In genomic region chr11:8544355-8544754, GRCm38 (mm10) we compare ENCODE assay signal across 17 mouse cellular contexts.
DNase-seq lines count a peak whose midpoint lies in the region; ATAC-seq and TF ChIP-seq lines count a peak whose summit lies in the region.
"Had no signal": no experiment of that assay in that cellular context is flagged by ENCODE, and none has a peak within 500 bp of the region (broad histone marks: within the 10 kb centered on the region; RNA-seq: fewer than 3 reads in every experiment).

No protein-coding gene starts in this region.

- H3K9me3 ChIP-seq in embryonic facial prominence, embryonic 12.5 days = no peaks in the 10 kb centered on the region
- no peaks in the 10 kb centered on the region for H3K9me3 ChIP-seq in embryonic facial prominence, embryonic 10.5 days
- H3K9me3 ChIP-seq in midbrain, postnatal 0 days (ENCODE audit: low read length) = no peaks in the 10 kb centered on the region
- no peaks in the 10 kb centered on the region for H3K9me3 ChIP-seq in midbrain, embryonic 10.5 days (replicated peaks)
- H3K9me3 ChIP-seq in heart, embryonic 12.5 days (replicated peaks) = no peaks in the 10 kb centered on the region
- H3K9me3 ChIP-seq: forebrain, embryonic 13.5 days; heart, embryonic 15.5 days; megakaryocyte, embryonic 14.5 days had no signal

- H3K4me2 ChIP-seq in embryonic facial prominence, embryonic 12.5 days (replicated peaks) = no peak overlapping the region
- H3K4me2 ChIP-seq in midbrain, postnatal 0 days (ENCODE audit: low read depth, low read length, poor library complexity, severe bottlenecking) = no peak overlapping the region
- no peak overlapping the region for H3K4me2 ChIP-seq in heart, embryonic 12.5 days
- H3K4me2 ChIP-seq: forebrain, embryonic 13.5 days; heart, embryonic 15.5 days had no signal

- H3K27me3 ChIP-seq in embryonic facial prominence, embryonic 12.5 days = no peaks in the 10 kb centered on the region
- H3K27me3 ChIP-seq in embryonic facial prominence, embryonic 10.5 days (replicated peaks; ENCODE audit: low read depth, poor library complexity, severe bottlenecking) = no peaks in the 10 kb centered on the region
- no peaks in the 10 kb centered on the region for H3K27me3 ChIP-seq in midbrain, postnatal 0 days (ENCODE audit: insufficient read depth, low read length)
- no peaks in the 10 kb centered on the region for H3K27me3 ChIP-seq in midbrain, embryonic 10.5 days (ENCODE audit: low read depth, poor library complexity, severe bottlenecking)
- no peaks in the 10 kb centered on the region for H3K27me3 ChIP-seq in heart, embryonic 12.5 days (replicated peaks)
- H3K27me3 ChIP-seq: forebrain, embryonic 13.5 days; heart, embryonic 15.5 days; megakaryocyte, embryonic 14.5 days had no signal

- ATAC-seq in embryonic facial prominence, embryonic 12.5 days (ENCODE audit: insufficient number of reproducible peaks, insufficient read depth, low FRiP score, low TSS enrichment) = no peak
- ATAC-seq in midbrain, postnatal 0 days (ENCODE audit: low FRiP score) = no peak
- ATAC-seq in heart, embryonic 12.5 days (ENCODE audit: insufficient number of reproducible peaks, low FRiP score) = no peak
- ATAC-seq in activated CD4-positive, CD25-positive, alpha-beta regulatory T cell, adult 4 months = no peak
- no peak for ATAC-seq in megakaryocyte-erythroid progenitor cell, adult 5-6 weeks (replicated peaks; ENCODE audit: low FRiP score, low TSS enrichment, poor library complexity, severe bottlenecking)
- ATAC-seq: forebrain, embryonic 13.5 days had no signal

- H3K27ac ChIP-seq in embryonic facial prominence, embryonic 12.5 days = peak overlapping the region; percentile 6; the same call in 1 of the 2 replicates
- H3K27ac ChIP-seq in embryonic facial prominence, embryonic 10.5 days (replicated peaks) = no peak overlapping the region
- H3K27ac ChIP-seq in midbrain, postnatal 0 days (ENCODE audit: low read depth, low read length) = no peak overlapping the region
- H3K27ac ChIP-seq in midbrain, embryonic 10.5 days (replicated peaks) = no peak overlapping the region
- H3K27ac ChIP-seq in heart, embryonic 12.5 days (ENCODE audit: poor library complexity, severe bottlenecking) = no peak overlapping the region
- H3K27ac ChIP-seq: forebrain, embryonic 13.5 days; heart, embryonic 15.5 days; layer of hippocampus, adult 2 months had no signal

- no peak for DNase-seq in embryonic facial prominence, embryonic 10.5 days (ENCODE audit: low spot score)
- peak; percentile 35 for DNase-seq in midbrain, postnatal 0 days (ENCODE audit: low spot score)
- DNase-seq in midbrain, embryonic 10.5 days (ENCODE audit: low spot score) = no peak
- peak; percentile 57 for DNase-seq in kidney, postnatal 14 days
- DNase-seq: adrenal gland, adult 2 months; gastrocnemius, postnatal 36 days; spleen, adult 18-20 months had no signal

- H3K4me1 ChIP-seq in embryonic facial prominence, embryonic 12.5 days = peaks cover 10% of the 10 kb centered on the region; the same call in 1 of the 2 replicates
- 0 out of 2 replicates have a peak, but pooled peaks cover 2% of the 10 kb centered on the region for H3K4me1 ChIP-seq in embryonic facial prominence, embryonic 10.5 days
- no peaks in the 10 kb centered on the region for H3K4me1 ChIP-seq in midbrain, postnatal 0 days (ENCODE audit: insufficient read depth, low read length)
- no peaks in the 10 kb centered on the region for H3K4me1 ChIP-seq in midbrain, embryonic 10.5 days
- peaks cover 37% of the 10 kb centered on the region for H3K4me1 ChIP-seq in heart, embryonic 12.5 days (replicated peaks)
- H3K4me1 ChIP-seq: megakaryocyte, embryonic 14.5 days had no signal

- no peak overlapping the region for H3K4me3 ChIP-seq in embryonic facial prominence, embryonic 12.5 days
- H3K4me3 ChIP-seq in embryonic facial prominence, embryonic 10.5 days = no peak overlapping the region
- no peak overlapping the region for H3K4me3 ChIP-seq in midbrain, postnatal 0 days (ENCODE audit: low read depth, low read length)
- no peak overlapping the region for H3K4me3 ChIP-seq in midbrain, embryonic 10.5 days
- no peak overlapping the region for H3K4me3 ChIP-seq in heart, embryonic 12.5 days
- H3K4me3 ChIP-seq: forebrain, embryonic 13.5 days; heart, embryonic 15.5 days; layer of hippocampus, adult 2 months; megakaryocyte, embryonic 14.5 days; myocyte had no signal

- H3K9ac ChIP-seq in embryonic facial prominence, embryonic 12.5 days = no peak overlapping the region
- no peak overlapping the region for H3K9ac ChIP-seq in midbrain, postnatal 0 days (replicated peaks; ENCODE audit: low read length, poor library complexity, severe bottlenecking)
- H3K9ac ChIP-seq in heart, embryonic 12.5 days = no peak overlapping the region
- H3K9ac ChIP-seq: forebrain, embryonic 13.5 days; heart, embryonic 15.5 days had no signal

- peaks cover 48% of the 10 kb centered on the region for H3K36me3 ChIP-seq in embryonic facial prominence, embryonic 12.5 days
- peaks cover 75% of the 10 kb centered on the region for H3K36me3 ChIP-seq in embryonic facial prominence, embryonic 10.5 days (replicated peaks)
- H3K36me3 ChIP-seq in midbrain, postnatal 0 days (ENCODE audit: insufficient read depth, low read length) = no peaks in the 10 kb centered on the region
- peaks cover 2% of the 10 kb centered on the region; the same call in 1 of the 2 replicates for H3K36me3 ChIP-seq in midbrain, embryonic 10.5 days
- H3K36me3 ChIP-seq in heart, embryonic 12.5 days = 0 out of 2 replicates have a peak, but pooled peaks cover 3% of the 10 kb centered on the region
- H3K36me3 ChIP-seq: G1E had no signal

- 63% methylated on average over 6 of the region's 6 CpGs for WGBS in embryonic facial prominence, embryonic 12.5 days
- WGBS in embryonic facial prominence, embryonic 10.5 days = 65% methylated on average over 6 of the region's 6 CpGs
- 56% methylated on average over 6 of the region's 6 CpGs for WGBS in midbrain, postnatal 0 days
- 83% methylated on average over 6 of the region's 6 CpGs for WGBS in midbrain, embryonic 10.5 days
- 55% methylated on average over 6 of the region's 6 CpGs for WGBS in heart, embryonic 12.5 days

- no peak for TF ChIP-seq CTCF in midbrain, postnatal 0 days (IDR thresholded peaks at IDR 0.05)

Comparison
In these comparisons a context has a peak if more than half of its experiments do, and no peak if none do; other contexts are left out.
1. DNase-seq: peak in midbrain, postnatal 0 days (single experiment) and kidney, postnatal 14 days (single experiment); none in embryonic facial prominence, embryonic 10.5 days (single experiment) and midbrain, embryonic 10.5 days (single experiment).